Mouse (Mus musculus) frontal cortex, postnatal 36 days (tissue): ENCODE data around the gene Zfp652.

ENCODE experiments used
- DNase-seq, 2 experiments: peaks; one replicate each; pipeline ENCODE4 v3.0.0; 2022; ENCODE audit warnings: low spot score in 2 of 2

Gene Zfp652

GRCm38 (mm10) chr11:95831276-95831619, 118.8 kb downstream of the Zfp652 start:
- no peak for DNase-seq

- no peak for DNase-seq
Measured at GRCm38 (mm10) chr11:95831641-95832040, 119.2 kb downstream of the Zfp652 start.

- no peak for DNase-seq
Measured at GRCm38 (mm10) chr11:95832129-95833005, 119.9 kb downstream of the Zfp652 start.

GRCm38 (mm10) chr11:95833006-95833570, 120.6 kb downstream of the Zfp652 start:
- DNase-seq, result no peak

- DNase-seq, result no peak
Measured at GRCm38 (mm10) chr11:95833631-95834142, 121.2 kb downstream of the Zfp652 start.

GRCm38 (mm10) chr11:95834143-95834667, 121.7 kb downstream of the Zfp652 start:
- DNase-seq, result no peak

- no peak for DNase-seq
Measured at GRCm38 (mm10) chr11:95834742-95835710, 122.6 kb downstream of the Zfp652 start.

- DNase-seq, result no peak
Measured at GRCm38 (mm10) chr11:95835832-95836231, 123.4 kb downstream of the Zfp652 start.

GRCm38 (mm10) chr11:95836433-95836832, 124.0 kb downstream of the Zfp652 start:
- no peak for DNase-seq

GRCm38 (mm10) chr11:95837059-95837458, 124.6 kb downstream of the Zfp652 start, which contains the start of gene Gngt2:
TSS of gene Gngt2 (plus strand) at chr11:95837216.
- DNase-seq, result no peak

- no peak for DNase-seq
Measured at GRCm38 (mm10) chr11:95838598-95838997, 126.1 kb downstream of the Zfp652 start.

- no peak for DNase-seq
Measured at GRCm38 (mm10) chr11:95838999-95839868, 126.8 kb downstream of the Zfp652 start.

GRCm38 (mm10) chr11:95840694-95841497, 128.4 kb downstream of the Zfp652 start:
- DNase-seq, result no peak

- DNase-seq, result no peak
Measured at GRCm38 (mm10) chr11:95841498-95841830, 129.0 kb downstream of the Zfp652 start.

- no peak for DNase-seq
Measured at GRCm38 (mm10) chr11:95842074-95842681, 129.7 kb downstream of the Zfp652 start, which contains the start of gene Abi3. TSS of gene Abi3 (minus strand) at chr11:95842476.

- no peak for DNase-seq
Measured at GRCm38 (mm10) chr11:95842953-95843352, 130.5 kb downstream of the Zfp652 start.

- DNase-seq, result no peak
Measured at GRCm38 (mm10) chr11:95843421-95843950, 131.0 kb downstream of the Zfp652 start.

- no peak for DNase-seq
Measured at GRCm38 (mm10) chr11:95844935-95845334, 132.5 kb downstream of the Zfp652 start.

- DNase-seq, result no peak
Measured at GRCm38 (mm10) chr11:95850898-95851297, 138.4 kb downstream of the Zfp652 start.
